Mouse (Mus musculus) adrenal gland, adult 18-20 months (tissue): ENCODE data around the gene Gm28305. TPM values are rescaled to one million over a fixed set of nuclear protein-coding genes. Genes with fewer than 3 reads are reported as not detected.

ENCODE experiments used
- DNase-seq, 2 experiments: peaks; one replicate each; pipeline ENCODE4 v3.0.0; 2021 to 2022; ENCODE audit warnings: low spot score in 2 of 2
- long read RNA-seq, 2 experiments: library from polyadenylated mRNA; stranded (forward); transcript quantifications; one replicate each; pipeline ENCODE4 v2.0.0; 2021
- total RNA-seq, 2 experiments: library from RNA; stranded (reverse); gene quantifications; 1 replicate in 1 of 2; 2 replicates in 1 of 2; pipeline ENCODE4 v1.2.3; 2021

The Gm28305 gene
- total RNA-seq, result not detected
- long read RNA-seq, experiment 1, result 0 reads
- long read RNA-seq, experiment 2, partial matches to known transcripts, result 0 of 1 reads
- long read RNA-seq, experiment 2, other reads (novel, unspliced or antisense), result 1 of 1 reads

GRCm38 (mm10) chr9:104040362-104040761 is at the start of gene Gm28305:
Gene Gm28305, plus strand, starts transcription at chr9:104040662.
- DNase-seq, result no peak

DNA sequence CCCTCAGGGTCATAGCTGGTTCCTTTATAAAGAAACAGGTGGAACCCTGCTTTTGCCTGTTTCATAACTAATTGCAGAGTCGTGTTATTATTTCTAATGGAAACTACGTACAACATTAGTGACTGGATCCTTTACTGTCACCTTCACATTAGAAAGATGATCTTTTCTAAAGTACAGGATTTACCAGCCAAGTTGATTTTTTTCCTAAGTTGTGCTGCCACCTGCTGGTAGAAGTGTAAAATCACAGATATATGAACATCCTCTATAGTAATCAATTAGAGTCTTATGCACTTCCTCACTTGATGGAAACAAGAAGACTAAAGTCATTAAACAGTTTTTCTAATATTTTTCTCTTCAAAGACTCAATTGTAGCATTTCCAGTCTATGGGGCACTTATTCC is 44.0 kb upstream of the Gm28305 start:
- peak; percentile 35 to 44 for DNase-seq

GRCm38 (mm10) chr9:104000601-104001000 is 39.9 kb upstream of the Gm28305 start:
- DNase-seq, result no peak

GRCm38 (mm10) chr9:104001921-104002859 is 38.3 kb upstream of the Gm28305 start, which contains the start of gene Nphp3:
Gene Nphp3, plus strand, starts transcription at chr9:104002544.
- peak; percentile 98 for DNase-seq

GRCm38 (mm10) chr9:104002913-104003330 is 37.5 kb upstream of the Gm28305 start:
- DNase-seq, result peak in 1 of 2 experiments; percentile 59

- DNase-seq, result no peak
These were observed 25.9 kb upstream of the Gm28305 start for GRCm38 (mm10) chr9:104014526-104014925.

DNA sequence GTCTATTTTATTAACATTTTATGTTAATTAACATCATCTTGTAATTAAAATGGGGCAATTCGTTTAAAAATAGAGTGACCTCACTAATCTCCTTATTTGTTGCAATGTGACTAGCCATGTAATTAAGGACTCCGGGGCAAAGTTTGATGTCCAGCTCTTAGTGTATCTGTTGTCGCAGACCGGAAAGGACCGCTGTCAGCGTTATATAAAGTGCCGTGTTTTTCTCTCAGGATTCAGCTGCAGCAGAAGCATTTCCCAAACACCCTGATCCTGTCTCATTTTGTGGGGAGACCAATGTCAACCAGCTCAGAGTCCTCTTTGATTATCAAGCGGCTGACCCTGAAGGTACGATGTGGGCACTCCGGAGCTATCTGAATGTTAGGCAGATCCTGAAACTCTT is 19.4 kb upstream of the Gm28305 start:
- DNase-seq, result no peak

DNA sequence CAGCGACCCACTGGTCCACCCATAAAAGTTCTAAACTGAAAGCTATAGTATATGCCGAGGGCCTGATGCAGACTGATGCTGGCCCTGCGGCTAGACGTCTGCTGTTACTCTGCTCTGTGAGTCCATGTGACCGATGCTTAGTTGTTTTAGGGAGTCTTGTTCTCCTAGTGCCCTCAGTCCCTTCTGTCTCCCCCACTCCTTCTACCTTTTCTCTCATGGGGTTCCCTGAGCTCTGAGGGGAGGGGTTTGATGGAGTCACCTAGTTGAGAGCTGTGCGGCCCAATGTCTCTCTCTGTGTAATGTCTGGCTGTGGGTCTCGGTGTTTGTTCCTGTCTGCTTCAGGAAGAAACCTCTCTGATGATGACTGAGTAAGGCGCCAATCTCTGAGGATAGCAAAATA is 13.3 kb upstream of the Gm28305 start:
- DNase-seq, result no peak

DNA sequence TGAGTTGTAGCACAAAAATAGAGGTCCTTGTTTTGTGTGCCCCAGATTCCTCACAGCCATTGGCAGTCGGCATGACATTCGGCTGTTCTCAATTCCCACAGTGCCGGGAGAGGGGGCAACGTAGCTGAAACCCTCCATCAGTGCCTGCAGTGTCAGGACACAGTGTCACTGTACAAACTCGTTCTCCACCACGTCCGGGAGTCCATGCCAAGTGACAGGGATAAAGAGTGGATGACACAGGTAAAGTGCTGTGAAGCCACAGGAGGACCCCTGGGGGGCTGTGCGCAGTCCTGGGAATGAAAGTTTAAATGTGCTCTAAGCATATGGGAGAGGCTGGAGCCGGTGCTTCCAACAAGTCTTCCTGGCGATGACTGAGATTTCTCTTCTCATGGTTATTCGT is 10.6 kb upstream of the Gm28305 start:
- no peak for DNase-seq

DNA sequence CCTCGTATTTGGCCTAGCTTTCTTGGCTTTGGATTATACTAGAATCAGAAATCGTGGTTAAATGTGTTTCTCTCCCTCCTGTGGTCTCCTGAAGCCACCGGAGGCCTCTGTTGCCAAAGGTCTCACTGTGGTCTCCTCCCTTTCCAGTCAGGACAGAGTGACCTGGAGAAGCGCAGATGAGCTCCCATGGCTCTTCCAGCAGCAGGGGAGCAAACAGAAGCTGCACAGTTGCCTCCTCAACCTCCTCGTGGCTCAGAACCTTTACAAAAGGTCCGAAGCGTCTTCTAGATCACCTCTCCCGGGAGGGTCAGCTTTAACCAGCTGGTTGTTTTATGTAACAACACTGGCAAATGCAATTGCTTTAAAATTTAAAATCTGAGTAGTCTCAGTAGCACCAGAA is 6.2 kb upstream of the Gm28305 start:
- no peak for DNase-seq

DNA sequence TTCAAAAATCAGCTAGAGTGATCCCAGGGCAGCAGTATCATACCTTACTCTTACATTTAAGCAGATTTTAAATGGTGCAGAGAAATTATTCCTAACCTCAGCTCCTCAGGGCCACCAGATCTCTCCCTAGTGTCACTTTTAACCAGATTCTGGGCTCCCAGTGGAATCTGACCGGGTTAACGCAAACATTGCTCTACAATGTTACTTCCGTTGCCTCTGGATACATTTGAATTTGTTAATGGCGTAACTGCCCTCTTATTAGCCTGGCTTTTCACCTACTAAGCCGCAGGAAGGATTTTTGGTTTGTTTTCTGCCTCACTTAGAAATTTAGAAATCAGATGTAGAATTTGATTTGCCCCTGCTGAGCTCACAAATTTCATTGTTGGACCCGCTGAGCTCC is 5.7 kb upstream of the Gm28305 start:
- DNase-seq, result no peak

- DNase-seq, result peak; percentile 73 to 77
These were observed 5.0 kb upstream of the Gm28305 start for GRCm38 (mm10) chr9:104035261-104036015.

GRCm38 (mm10) chr9:104038266-104038665 is 2.2 kb upstream of the Gm28305 start:
- no peak for DNase-seq

- no peak for DNase-seq
These were observed 1.3 kb upstream of the Gm28305 start for GRCm38 (mm10) chr9:104039031-104039695.

GRCm38 (mm10) chr9:104039742-104040141 is 720 bp upstream of the Gm28305 start:
- DNase-seq, result no peak

- no peak for DNase-seq
These were observed 3.2 kb downstream of the Gm28305 start for GRCm38 (mm10) chr9:104043676-104044075.

DNA sequence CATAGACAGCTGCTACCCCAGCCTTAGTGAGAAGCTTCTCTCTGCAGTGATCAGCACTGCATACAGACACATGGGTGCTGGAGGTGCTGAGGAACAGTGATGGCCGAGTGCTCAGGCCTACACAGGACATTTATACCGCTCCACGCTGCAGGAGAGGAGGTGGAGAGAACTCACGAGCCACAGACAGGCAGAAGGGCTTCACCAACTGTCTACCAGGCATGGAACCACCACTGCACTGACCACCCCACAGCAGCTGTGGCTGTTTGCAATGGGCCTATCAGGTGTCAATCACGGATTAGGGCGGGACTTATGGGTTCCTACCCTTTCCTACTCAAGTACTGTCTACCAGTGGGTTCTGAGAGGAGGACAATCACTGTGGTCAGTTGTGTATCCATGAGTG is 10.6 kb downstream of the Gm28305 start:
- DNase-seq, result no peak

- DNase-seq, result peak in 1 of 2 experiments; percentile 72
These were observed 22.2 kb downstream of the Gm28305 start, which contains the start of gene Uba5 for GRCm38 (mm10) chr9:104062430-104063243. Gene Uba5, minus strand, starts transcription at chr9:104063134.

- peak; percentile 74 to 83 for DNase-seq
These were observed 22.9 kb downstream of the Gm28305 start, which contains the start of gene Acad11 for GRCm38 (mm10) chr9:104063244-104063961. Gene Acad11, plus strand, starts transcription at chr9:104063377.
